Mouse (Mus musculus) adrenal gland (tissue): Measurements from ENCODE around the gene Nme9.

Experiments
- intact Hi-C: fragments of 180-260 bp; cut with DNase I; formaldehyde crosslinking; loops from one replicate; pipeline ENCODE4 v1.15.1; 2025
- long read RNA-seq, 2 experiments: library from polyadenylated mRNA; unstranded; transcript quantifications; one replicate each; pipeline ENCODE4 v2.0.0; 2020; ENCODE audit warnings: borderline replicate concordance in 1 of 2; ENCODE audit not compliant: insufficient replicate concordance in 1 of 2

Nme9 gene
- long read RNA-seq, experiment 1, result 0 reads
- long read RNA-seq, experiment 2, result 0 reads

GRCm38 (mm10) chr9:99451161-99451560 lies at the start of gene Nme9:
Nme9 (plus strand) TSS chr9:99451475.
- intact Hi-C loops, result loop anchor here (5.0 kb wide), 2 partner anchors 74 to 389 kb away; no protein-coding TSS in a partner anchor

- intact Hi-C loops, result no loop called here
These were observed 42.0 kb upstream of the Nme9 start for GRCm38 (mm10) chr9:99409280-99409679.

GRCm38 (mm10) chr9:99411093-99411492 lies 40.2 kb upstream of the Nme9 start:
- intact Hi-C loops, result no loop called here

- intact Hi-C loops, result no loop called here
These were observed 39.5 kb upstream of the Nme9 start for GRCm38 (mm10) chr9:99411785-99412184.

GRCm38 (mm10) chr9:99416809-99417208 lies 34.5 kb upstream of the Nme9 start:
- intact Hi-C loops, result no loop called here

GRCm38 (mm10) chr9:99417288-99417846 lies 33.9 kb upstream of the Nme9 start:
- intact Hi-C loops, result no loop called here

GRCm38 (mm10) chr9:99418377-99418776 lies 32.9 kb upstream of the Nme9 start:
- intact Hi-C loops, result no loop called here

- intact Hi-C loops, result no loop called here
These were observed 31.1 kb upstream of the Nme9 start for GRCm38 (mm10) chr9:99419951-99420701.

GRCm38 (mm10) chr9:99421914-99422313 lies 29.4 kb upstream of the Nme9 start:
- intact Hi-C loops, result no loop called here

GRCm38 (mm10) chr9:99423692-99424573 lies 27.3 kb upstream of the Nme9 start:
- intact Hi-C loops, result no loop called here

GRCm38 (mm10) chr9:99424574-99424863 lies 26.8 kb upstream of the Nme9 start:
- intact Hi-C loops, result no loop called here

- intact Hi-C loops, result no loop called here
These were observed 26.0 kb upstream of the Nme9 start for GRCm38 (mm10) chr9:99425262-99425661.

GRCm38 (mm10) chr9:99428601-99429331 lies 22.5 kb upstream of the Nme9 start:
- intact Hi-C loops, result no loop called here

GRCm38 (mm10) chr9:99429845-99430244 lies 21.4 kb upstream of the Nme9 start:
- intact Hi-C loops, result no loop called here

GRCm38 (mm10) chr9:99430806-99431205 lies 20.5 kb upstream of the Nme9 start:
- intact Hi-C loops, result no loop called here

- intact Hi-C loops, result no loop called here
These were observed 19.9 kb upstream of the Nme9 start for GRCm38 (mm10) chr9:99431346-99431745.

GRCm38 (mm10) chr9:99431963-99432362 lies 19.3 kb upstream of the Nme9 start:
- intact Hi-C loops, result no loop called here

- intact Hi-C loops, result no loop called here
These were observed 18.8 kb upstream of the Nme9 start for GRCm38 (mm10) chr9:99432478-99432877.

- intact Hi-C loops, result loop anchor here (5.0 kb wide), 1 partner anchor 43 kb away; no protein-coding TSS in a partner anchor
These were observed 16.2 kb upstream of the Nme9 start for GRCm38 (mm10) chr9:99434892-99435618.

- intact Hi-C loops, result loop anchor here (5.0 kb wide), 1 partner anchor 43 kb away; no protein-coding TSS in a partner anchor
These were observed 15.6 kb upstream of the Nme9 start for GRCm38 (mm10) chr9:99435619-99436181.
